In genomic region chr2:169098591-169098990, GRCm38 (mm10) we compare ENCODE assay signal across 17 mouse cellular contexts.
"Had no signal": no experiment of that assay in that cellular context is flagged by ENCODE, and none has a peak within 500 bp of the region (broad histone marks: within the 10 kb centered on the region; RNA-seq: fewer than 3 reads in every experiment).

No protein-coding gene starts in this region.

- DNase-seq: layer of hippocampus, adult 9-11 months; liver, postnatal 0 days; lung, embryonic 14.5 days; retina, postnatal 1 day; right cerebral cortex, postnatal 25 days; spleen, adult 18-20 months; thymus, postnatal 25 days had no signal

- ATAC-seq: intestine, postnatal 0 days; liver, postnatal 0 days; lung, postnatal 0 days; midbrain, embryonic 15.5 days had no signal

- H3K9me3 ChIP-seq: limb, embryonic 15.5 days; midbrain, embryonic 15.5 days; stomach, embryonic 15.5 days had no signal

- H3K4me3 ChIP-seq: layer of hippocampus, adult 2 months; limb, embryonic 15.5 days; midbrain, embryonic 12.5 days; midbrain, embryonic 15.5 days; stomach, embryonic 15.5 days had no signal

- H3K4me1 ChIP-seq: stomach, embryonic 15.5 days had no signal

- H3K27ac ChIP-seq: layer of hippocampus, adult 2 months; limb, embryonic 15.5 days; liver, embryonic 14.5 days; macrophage; midbrain, embryonic 12.5 days; midbrain, embryonic 15.5 days; stomach, embryonic 15.5 days had no signal

- H3K9ac ChIP-seq: limb, embryonic 15.5 days; liver, embryonic 14.5 days; liver, postnatal 0 days; lung, embryonic 14.5 days; midbrain, embryonic 12.5 days; midbrain, embryonic 15.5 days; stomach, embryonic 15.5 days had no signal

- H3K36me3 ChIP-seq: limb, embryonic 15.5 days; midbrain, embryonic 12.5 days; midbrain, embryonic 15.5 days; stomach, embryonic 15.5 days had no signal

- H3K4me2 ChIP-seq: limb, embryonic 15.5 days; liver, embryonic 11.5 days; lung, embryonic 14.5 days; midbrain, embryonic 12.5 days; midbrain, embryonic 15.5 days; stomach, embryonic 15.5 days had no signal

- H3K27me3 ChIP-seq: midbrain, embryonic 12.5 days; midbrain, embryonic 15.5 days; stomach, embryonic 15.5 days had no signal
